Mouse (Mus musculus) ES-Bruce4 (cell line): ENCODE measurements at regions not wholly inside any gene's neighbourhood (a gene's known extent, or its start where the extent isn't known, plus 50 kb on each side); places are given as distances from the start of the nearest gene placed in this dataset.

ENCODE experiments used
- CTCF ChIP-seq: IDR thresholded peaks from one replicate; pipeline ENCODE4 v1.8.1; 2011; ENCODE audit warnings: low read depth, low read length
- EP300 ChIP-seq: IDR thresholded peaks from 2 replicates; pipeline ENCODE4 v1.6.1; 2011; ENCODE audit warnings: low read depth, low read length; ENCODE audit not compliant: insufficient read depth
- POLR2A ChIP-seq: IDR thresholded peaks from one replicate; pipeline ENCODE4 v1.8.1; 2011; ENCODE audit warnings: low read length; ENCODE audit not compliant: insufficient read depth

- TF ChIP-seq CTCF (no peak), EP300 (no peak), POLR2A (no peak)
Observed at GRCm38 (mm10) chr9:85485749-85486148, 158.6 kb upstream of the Tent5a start.
